Mouse (Mus musculus) spleen, adult 2 months (tissue): ENCODE measurements at regions not wholly inside any gene's neighbourhood (a gene's known extent, or its start where the extent isn't known, plus 50 kb on each side); places are given as distances from the start of the nearest gene placed in this dataset.

Experiments
- CTCF ChIP-seq: fragments of 200-500 bp; IDR thresholded peaks from 2 replicates; pipeline ENCODE4 v1.5.1; 2011; ENCODE audit warnings: mild to moderate bottlenecking, inconsistent platforms; ENCODE audit not compliant: insufficient read depth, insufficient read length, insufficient replicate concordance; ENCODE audit errors: extremely low read depth
- POLR2A ChIP-seq: fragments of 200-500 bp; IDR thresholded peaks from 2 replicates; pipeline ENCODE4 v1.6.1; 2011; ENCODE audit warnings: low read depth, low read length, inconsistent platforms

DNA sequence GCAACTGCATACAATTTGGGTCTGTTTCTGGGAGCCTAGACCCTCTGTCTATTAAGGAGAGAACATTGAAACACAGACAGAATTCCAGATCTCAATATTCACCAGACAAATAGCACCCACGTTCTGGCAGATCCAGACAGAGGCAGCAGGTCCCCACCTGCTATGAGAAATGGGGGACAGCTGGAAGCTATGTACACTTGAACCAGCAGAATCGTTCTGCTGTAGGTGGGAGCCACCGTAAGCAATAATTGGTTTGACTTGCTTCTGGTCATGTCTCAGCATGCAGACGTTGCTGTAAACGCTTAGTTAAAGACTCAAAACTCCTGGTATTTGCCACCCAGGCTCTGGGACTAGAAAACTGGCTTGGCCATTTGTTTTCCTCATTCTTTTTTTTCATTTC lies 122.2 kb upstream of the Xylt1 start:
- TF ChIP-seq CTCF = no peak
- no peak for TF ChIP-seq POLR2A
